Mouse (Mus musculus) hindbrain, embryonic 16.5 days (tissue): Measurements from ENCODE around the gene 4921536K21Rik. TPM values are rescaled to one million over a fixed set of nuclear protein-coding genes. Genes with fewer than 3 reads are reported as not detected.

ENCODE experiments used
- ATAC-seq: fragments of 200-750 bp; cut with Nextera tagmentation; 2 replicates; pipeline ENCODE4 v1.8.0; 2017; ENCODE audit warnings: moderate TSS enrichment, moderate library complexity
- H3K27ac ChIP-seq: fragments of 300-500 bp; sonication (generic); 2 replicates; pipeline ENCODE4 v1.5.1; 2014; ENCODE audit warnings: low read depth, mild to moderate bottlenecking, control low read depth, low read length, moderate library complexity
- H3K27me3 ChIP-seq: fragments of 300-500 bp; sonication (generic); replicated peaks from 2 replicates; pipeline ENCODE4 v1.6.1; 2014; ENCODE audit warnings: low read length; ENCODE audit not compliant: control insufficient read depth, insufficient read depth
- H3K36me3 ChIP-seq: fragments of 300-500 bp; sonication (generic); 2 replicates; pipeline ENCODE4 v1.6.1; 2014; ENCODE audit warnings: mild to moderate bottlenecking, low read length, moderate library complexity, mixed read lengths; ENCODE audit not compliant: control insufficient read depth, insufficient read depth
- H3K4me1 ChIP-seq: fragments of 300-500 bp; sonication (generic); 2 replicates; pipeline ENCODE4 v1.6.1; 2014; ENCODE audit warnings: low read depth, low read length; ENCODE audit not compliant: control insufficient read depth, insufficient read depth
- H3K4me2 ChIP-seq: fragments of 300-500 bp; sonication (generic); 2 replicates; pipeline ENCODE4 v1.6.1; 2014; ENCODE audit warnings: mild to moderate bottlenecking, low read length, control low read depth, moderate library complexity
- H3K4me3 ChIP-seq: fragments of 300-500 bp; sonication (generic); 2 replicates; pipeline ENCODE4 v1.5.1; 2014; ENCODE audit warnings: mild to moderate bottlenecking, low read length, control low read depth, moderate library complexity
- H3K9ac ChIP-seq: fragments of 300-500 bp; sonication (generic); 2 replicates; pipeline ENCODE4 v1.6.1; 2014; ENCODE audit warnings: low read depth, mild to moderate bottlenecking, control low read depth, low read length, moderate library complexity
- H3K9me3 ChIP-seq: fragments of 300-500 bp; sonication (generic); 2 replicates; pipeline ENCODE4 v1.6.1; 2014; ENCODE audit warnings: mild to moderate bottlenecking, low read length, moderate library complexity; ENCODE audit not compliant: control insufficient read depth
- WGBS: fragments of 180-500 bp; shearing (Covaris S2); extraction: QIAGEN DNeasy Blood & Tissue Kit; methylation state at CpG from one replicate; pipeline ENCODE4 v1.1.7; 2014; 5-methylcytosine and 5-hydroxymethylcytosine counted together
- polyA plus RNA-seq: library from polyadenylated mRNA; unstranded; fragments of >200 nt; fragmentation: Nextera tagmentation; extraction: Ambion mirVana; gene quantifications from 2 replicates; pipeline ENCODE4 v1.2.1, GENCODE M21; 2015

4921536K21Rik gene
- polyA plus RNA-seq, 1 experiment from 2014 or later = 0.88 TPM

GRCm38 (mm10) chr11:3900296-3900695, 5.4 kb upstream of the 4921536K21Rik start:
- Histone ChIP-seq H3K4me1 (no peaks in the 10 kb centered on the region; the same call in 1 of the 2 replicates), H3K27me3 (no peaks in the 10 kb centered on the region), H3K36me3 (peaks cover 6% of the 10 kb centered on the region), H3K9ac (no peak overlapping the region), H3K4me3 (no peak overlapping the region), H3K9me3 (no peaks in the 10 kb centered on the region), H3K4me2 (no peak overlapping the region), H3K27ac (no peak overlapping the region)
- WGBS = 89% methylated on average over 6 of the region's 6 CpGs
- no peak for ATAC-seq

- no peak for ATAC-seq
- peaks cover 6% of the 10 kb centered on the region for H3K36me3 ChIP-seq
- 91% methylated on average over 1 of the region's 1 CpGs for WGBS
- H3K27me3 ChIP-seq = no peaks in the 10 kb centered on the region
- H3K27ac ChIP-seq = no peak overlapping the region
- H3K4me3 ChIP-seq = no peak overlapping the region
- H3K4me2 ChIP-seq = no peak overlapping the region; the same call in 1 of the 2 replicates
- H3K4me1 ChIP-seq = peaks cover 6% of the 10 kb centered on the region
- no peak overlapping the region for H3K9ac ChIP-seq
- no peaks in the 10 kb centered on the region for H3K9me3 ChIP-seq
These were observed 1.0 kb upstream of the 4921536K21Rik start for GRCm38 (mm10) chr11:3895933-3896332.

- Histone ChIP-seq H3K4me3 (peak overlapping the region; percentile 57), H3K4me2 (peak overlapping the region; percentile 71), H3K27me3 (no peaks in the 10 kb centered on the region), H3K9ac (peak overlapping the region; percentile 65), H3K36me3 (peaks cover 6% of the 10 kb centered on the region), H3K27ac (peak overlapping the region; percentile 68), H3K4me1 (peaks cover 6% of the 10 kb centered on the region), H3K9me3 (no peaks in the 10 kb centered on the region)
- ATAC-seq = no peak
- 3% methylated on average over 10 of the region's 10 CpGs for WGBS
These were observed 560 bp upstream of the 4921536K21Rik start for GRCm38 (mm10) chr11:3895458-3895857.

- Histone ChIP-seq H3K4me1 (peaks cover 6% of the 10 kb centered on the region), H3K4me3 (no peak overlapping the region; the same call in 1 of the 2 replicates), H3K4me2 (peak overlapping the region; percentile 71), H3K36me3 (peaks cover 6% of the 10 kb centered on the region), H3K9ac (no peak overlapping the region), H3K9me3 (no peaks in the 10 kb centered on the region), H3K27me3 (no peaks in the 10 kb centered on the region), H3K27ac (no peak overlapping the region)
- no peak for ATAC-seq
- 80% methylated on average over 6 of the region's 6 CpGs for WGBS
These were observed 928 bp downstream of the 4921536K21Rik start for GRCm38 (mm10) chr11:3893970-3894369.

- Histone ChIP-seq H3K36me3 (no peaks in the 10 kb centered on the region), H3K27ac (no peak overlapping the region), H3K4me1 (no peaks in the 10 kb centered on the region), H3K9ac (no peak overlapping the region), H3K27me3 (no peaks in the 10 kb centered on the region), H3K4me2 (no peak overlapping the region), H3K9me3 (no peaks in the 10 kb centered on the region), H3K4me3 (no peak overlapping the region)
- 70% methylated on average over 5 of the region's 5 CpGs for WGBS
- no peak for ATAC-seq
These were observed 7.6 kb downstream of the 4921536K21Rik start for GRCm38 (mm10) chr11:3887331-3887730.

- H3K36me3 ChIP-seq = no peaks in the 10 kb centered on the region
These were observed 11.2 kb downstream of the 4921536K21Rik start for GRCm38 (mm10) chr11:3883711-3884110.

GRCm38 (mm10) chr11:3879836-3880235, 15.1 kb downstream of the 4921536K21Rik start:
- Histone ChIP-seq H3K36me3 (no peaks in the 10 kb centered on the region), H3K9ac (no peak overlapping the region), H3K4me3 (no peak overlapping the region), H3K4me1 (no peaks in the 10 kb centered on the region), H3K27ac (no peak overlapping the region), H3K27me3 (no peaks in the 10 kb centered on the region), H3K4me2 (no peak overlapping the region), H3K9me3 (no peaks in the 10 kb centered on the region)
- ATAC-seq = no peak
- 41% methylated on average over 2 of the region's 2 CpGs for WGBS

More at GRCm38 (mm10) chr11:3883711-3884110, 11.2 kb downstream of the 4921536K21Rik start:
- no peak for ATAC-seq
- Histone ChIP-seq H3K4me3 (no peak overlapping the region), H3K27me3 (no peaks in the 10 kb centered on the region), H3K9ac (no peak overlapping the region), H3K27ac (no peak overlapping the region), H3K4me1 (no peaks in the 10 kb centered on the region), H3K4me2 (no peak overlapping the region), H3K9me3 (no peaks in the 10 kb centered on the region)
- 93% methylated on average over 3 of the region's 3 CpGs for WGBS

GRCm38 (mm10) chr11:3878660-3879059, 16.2 kb downstream of the 4921536K21Rik start:
- no peak for ATAC-seq
- 74% methylated on average over 7 of the region's 7 CpGs for WGBS
- no peaks in the 10 kb centered on the region for H3K4me1 ChIP-seq

GRCm38 (mm10) chr11:3876419-3876818, 18.5 kb downstream of the 4921536K21Rik start:
- 78% methylated on average over 6 of the region's 6 CpGs for WGBS
- Histone ChIP-seq H3K4me1 (no peaks in the 10 kb centered on the region), H3K4me3 (no peak overlapping the region), H3K27ac (no peak overlapping the region), H3K9me3 (no peaks in the 10 kb centered on the region), H3K4me2 (no peak overlapping the region), H3K27me3 (no peaks in the 10 kb centered on the region), H3K36me3 (no peaks in the 10 kb centered on the region), H3K9ac (no peak overlapping the region)
- no peak for ATAC-seq

More at GRCm38 (mm10) chr11:3878660-3879059, 16.2 kb downstream of the 4921536K21Rik start:
- Histone ChIP-seq H3K9me3 (no peaks in the 10 kb centered on the region), H3K4me2 (no peak overlapping the region), H3K36me3 (no peaks in the 10 kb centered on the region), H3K27me3 (no peaks in the 10 kb centered on the region), H3K27ac (no peak overlapping the region), H3K4me3 (no peak overlapping the region), H3K9ac (no peak overlapping the region)

GRCm38 (mm10) chr11:3864343-3864742, 30.6 kb downstream of the 4921536K21Rik start:
- H3K27ac ChIP-seq = no peak overlapping the region
- peaks cover 8% of the 10 kb centered on the region for H3K4me1 ChIP-seq
- H3K9me3 ChIP-seq = no peaks in the 10 kb centered on the region
- 25% methylated on average over 6 of the region's 6 CpGs for WGBS
- ATAC-seq = peak; percentile 44
- H3K36me3 ChIP-seq = no peaks in the 10 kb centered on the region
- peak overlapping the region; percentile 54 for H3K4me3 ChIP-seq
- peak overlapping the region; percentile 72 for H3K4me2 ChIP-seq
- H3K27me3 ChIP-seq = no peaks in the 10 kb centered on the region
- H3K9ac ChIP-seq = no peak overlapping the region
